Mouse (Mus musculus): Measurements from ENCODE around the gene Ptprm. TPM values are rescaled to one million over a fixed set of nuclear protein-coding genes. Genes with fewer than 3 reads are reported as not detected.

The Ptprm gene
- total and polyA plus RNA-seq, 3 experiments = not detected

GRCm38 (mm10) chr17:66699896-66700295 is 654.4 kb downstream of the Ptprm start:
- TF ChIP-seq E2F4 (IDR thresholded peaks at IDR 0.05; ENCODE audit: borderline replicate concordance, low read depth, low read length) = no peak
- TF ChIP-seq MAX (IDR thresholded peaks at IDR 0.05; ENCODE audit: low read length) = no peak
- no peak for TF ChIP-seq EP300 (IDR thresholded peaks at IDR 0.05; ENCODE audit: low read depth in 1 of 2, low read length in 2 of 2)
- TF ChIP-seq HCFC1 (IDR thresholded peaks at IDR 0.05; ENCODE audit: low read depth, low read length) = no peak
- TF ChIP-seq JUND (IDR thresholded peaks at IDR 0.05; ENCODE audit: low read depth, low read length) = no peak
- no peak for TF ChIP-seq ZKSCAN1 (IDR thresholded peaks at IDR 0.05; ENCODE audit: low read depth, low read length)
- no peak for TF ChIP-seq MAFK (IDR thresholded peaks at IDR 0.05; ENCODE audit: borderline replicate concordance, low read depth, low read length)
- TF ChIP-seq USF2 (IDR thresholded peaks at IDR 0.05; ENCODE audit: borderline replicate concordance in 1 of 2, insufficient read depth in 1 of 2, low read depth in 1 of 2, low read length in 2 of 2) = no peak
- no peak for TF ChIP-seq MXI1 (IDR thresholded peaks at IDR 0.05; ENCODE audit: low read depth, low read length)
- TF ChIP-seq BHLHE40 (IDR thresholded peaks at IDR 0.05; ENCODE audit: borderline replicate concordance, low read depth, low read length) = no peak
- TF ChIP-seq ELF1 (IDR thresholded peaks at IDR 0.05; ENCODE audit: low read depth, low read length) = no peak
- TF ChIP-seq MYB (IDR thresholded peaks at IDR 0.05; ENCODE audit: low read depth, low read length) = no peak
- no peak for TF ChIP-seq GATA1 (IDR thresholded peaks at IDR 0.05; ENCODE audit: low read depth, low read length)
- TF ChIP-seq MYC (IDR thresholded peaks at IDR 0.05; ENCODE audit: low read depth, low read length) = no peak
- no peak for TF ChIP-seq POLR2A (IDR thresholded peaks at IDR 0.05; ENCODE audit: control insufficient read depth in 1 of 2, insufficient read depth in 1 of 2, low read depth in 1 of 2, low read length in 2 of 2, poor library complexity in 1 of 2)
- TF ChIP-seq ZNF384 (IDR thresholded peaks at IDR 0.05; ENCODE audit: low read depth, low read length) = no peak
- DNase-seq (ENCODE audit: low read depth, low spot score) = no peak
- no peak overlapping the region for H3K4me3 ChIP-seq (ENCODE audit: control insufficient read depth in 1 of 2, insufficient read depth in 1 of 2, low read depth in 2 of 2, low read length in 2 of 2)
- H3K27ac ChIP-seq (ENCODE audit: control insufficient read depth, low read depth, low read length) = no peak overlapping the region
- H3K9me3 ChIP-seq (replicated peaks; ENCODE audit: insufficient read depth, low read length) = no peaks in the 10 kb centered on the region
- no peaks in the 10 kb centered on the region for H3K27me3 ChIP-seq (ENCODE audit: control insufficient read depth in 1 of 2, insufficient read depth in 2 of 2, low read length in 2 of 2)
- H3K4me1 ChIP-seq (ENCODE audit: control insufficient read depth in 1 of 2, insufficient read depth in 2 of 2, low read length in 2 of 2) = no peaks in the 10 kb centered on the region
- no peak overlapping the region for H3K9ac ChIP-seq (ENCODE audit: control insufficient read depth, low read depth, low read length, poor library complexity, severe bottlenecking)
- H3K79me2 ChIP-seq (ENCODE audit: control insufficient read depth, insufficient read depth, low read length, poor library complexity) = no peaks in the 10 kb centered on the region
- H3K36me3 ChIP-seq (ENCODE audit: control insufficient read depth in 1 of 2, insufficient read depth in 2 of 2, low read length in 2 of 2) = no peaks in the 10 kb centered on the region

- Histone ChIP-seq H3K9me3 (replicated peaks; ENCODE audit: insufficient read depth, low read length) (no peaks in the 10 kb centered on the region), H3K36me3 (ENCODE audit: control insufficient read depth in 1 of 2, insufficient read depth in 2 of 2, low read length in 2 of 2) (no peaks in the 10 kb centered on the region), H3K27ac (ENCODE audit: control insufficient read depth, low read depth, low read length) (no peak overlapping the region), H3K79me2 (ENCODE audit: control insufficient read depth, insufficient read depth, low read length, poor library complexity) (no peaks in the 10 kb centered on the region), H3K4me3 (ENCODE audit: control insufficient read depth in 1 of 2, insufficient read depth in 1 of 2, low read depth in 2 of 2, low read length in 2 of 2) (no peak overlapping the region), H3K9ac (ENCODE audit: control insufficient read depth, low read depth, low read length, poor library complexity, severe bottlenecking) (no peak overlapping the region), H3K4me1 (ENCODE audit: control insufficient read depth in 1 of 2, insufficient read depth in 2 of 2, low read length in 2 of 2) (no peaks in the 10 kb centered on the region), H3K27me3 (ENCODE audit: control insufficient read depth in 1 of 2, insufficient read depth in 2 of 2, low read length in 2 of 2) (no peaks in the 10 kb centered on the region)
- TF ChIP-seq POLR2A (IDR thresholded peaks at IDR 0.05; ENCODE audit: control insufficient read depth in 1 of 2, insufficient read depth in 1 of 2, low read depth in 1 of 2, low read length in 2 of 2, poor library complexity in 1 of 2) = no peak
- TF ChIP-seq SIN3A (IDR thresholded peaks at IDR 0.05; ENCODE audit: low read length) = no peak
- no peak for TF ChIP-seq MAFK (IDR thresholded peaks at IDR 0.05; ENCODE audit: borderline replicate concordance, low read depth, low read length)
- no peak for DNase-seq (ENCODE audit: low read depth, low spot score)
These were observed 656.6 kb downstream of the Ptprm start for GRCm38 (mm10) chr17:66697650-66698049.
